Mouse (Mus musculus): ENCODE data around the gene Tnnc1. TPM values are rescaled to one million over a fixed set of nuclear protein-coding genes. Genes with fewer than 3 reads are reported as not detected.

Gene Tnnc1
- polyA plus RNA-seq, 1 experiment from 2014 or later: 1.6 TPM

DNA sequence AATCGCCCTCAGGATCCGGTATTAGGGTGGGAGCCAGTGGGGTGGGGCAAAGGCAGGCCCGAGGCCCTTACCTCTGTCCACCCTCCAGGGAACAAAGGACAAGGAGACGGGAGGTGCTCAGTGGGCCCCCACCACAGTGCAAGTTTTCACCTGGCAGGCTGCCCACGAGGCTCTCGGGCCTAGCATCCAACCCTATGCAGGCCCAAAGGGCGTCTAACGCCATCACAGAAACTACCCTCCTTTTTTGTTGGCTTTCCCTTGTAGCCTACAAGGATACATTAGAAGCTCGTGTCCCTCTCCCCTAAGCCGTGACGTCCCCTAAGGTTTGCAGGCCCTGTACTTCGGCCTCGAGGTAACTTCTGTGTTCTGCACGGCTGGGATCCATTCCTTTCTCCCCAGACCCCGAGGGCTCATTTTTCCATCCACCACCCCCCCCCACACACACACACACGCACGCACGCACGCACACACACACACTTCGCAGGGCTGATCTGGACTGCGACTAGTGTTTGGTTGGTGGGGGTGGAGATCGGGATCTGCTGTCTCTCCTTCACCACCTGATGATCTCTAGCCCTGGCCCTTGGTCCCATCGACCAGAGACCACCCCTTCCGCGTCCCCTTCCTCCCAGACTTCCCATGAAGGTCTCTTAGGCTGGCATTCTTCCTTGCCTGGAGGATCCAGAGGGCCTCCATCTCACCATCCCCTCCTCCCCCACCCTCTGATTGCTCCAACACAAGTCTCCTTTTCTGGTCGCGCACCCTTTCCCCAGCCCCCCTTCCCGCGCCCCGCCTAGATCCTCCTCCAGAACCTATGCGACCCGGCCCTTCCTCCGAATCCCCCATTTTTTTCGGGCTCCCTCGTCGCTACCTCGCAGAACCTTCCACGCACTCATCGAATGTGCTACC, 2.3 kb upstream of the Tnnc1 start:
- Histone ChIP-seq H3K9me3 (ENCODE audit: control insufficient read depth) (no peaks in the 10 kb centered on the region), H3K27ac (ENCODE audit: low read depth, low read length) (peak overlapping the region; percentile 88), H3K4me3 (ENCODE audit: low read depth, low read length) (peak overlapping the region; percentile 83), H3K9ac (ENCODE audit: low read depth, low read length) (peak overlapping the region; percentile 94), H3K27me3 (replicated peaks; ENCODE audit: control insufficient read depth, insufficient read depth, low read length) (no peaks in the 10 kb centered on the region), H3K4me1 (replicated peaks; ENCODE audit: control insufficient read depth, insufficient read depth, low read length) (no peaks in the 10 kb centered on the region; the same call in 1 of the 2 replicates), H3K36me3 (ENCODE audit: control insufficient read depth, insufficient read depth) (peaks cover 33% of the 10 kb centered on the region), H3K4me2 (replicated peaks; ENCODE audit: low read depth) (peak overlapping the region; percentile 88)
- under 1% methylated on average over 39 of the region's 39 CpGs for WGBS
- TF ChIP-seq CTCF (IDR thresholded peaks at IDR 0.05; ENCODE audit: low read depth): no peak
- peak; percentile 51 for ATAC-seq

DNA sequence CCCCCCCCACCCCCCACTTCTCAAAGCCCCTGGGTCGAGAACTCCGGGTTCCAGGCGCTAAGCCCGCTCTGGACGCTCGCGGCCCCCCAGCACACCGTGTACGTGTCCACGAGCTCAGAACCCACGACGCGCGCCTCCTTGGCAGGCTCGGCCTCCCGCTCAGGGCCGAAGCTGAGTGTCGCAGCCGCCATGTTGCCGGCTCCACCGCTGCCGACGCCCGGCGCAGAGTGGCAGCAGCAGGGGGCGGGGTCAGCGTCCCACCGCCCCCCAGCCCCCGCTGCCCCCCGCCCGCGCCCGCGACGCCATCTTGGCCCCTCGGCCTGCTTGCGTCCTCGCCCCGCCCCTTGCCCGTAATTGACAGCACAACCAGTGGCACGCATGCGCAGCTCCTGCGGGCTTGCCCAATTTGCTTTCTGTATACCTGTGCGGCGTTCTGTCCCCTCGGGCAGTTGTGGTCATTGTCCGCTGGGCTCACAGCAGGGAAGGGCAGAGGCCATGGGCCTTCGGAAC, 1.6 kb upstream of the Tnnc1 start:
- under 1% methylated on average over 46 of the region's 48 CpGs for WGBS
- Histone ChIP-seq H3K27ac (ENCODE audit: low read depth, low read length) (peak overlapping the region; percentile 88), H3K4me1 (replicated peaks; ENCODE audit: control insufficient read depth, insufficient read depth, low read length) (no peaks in the 10 kb centered on the region; the same call in 1 of the 2 replicates), H3K4me3 (ENCODE audit: low read depth, low read length) (peak overlapping the region; percentile 83), H3K36me3 (ENCODE audit: control insufficient read depth, insufficient read depth) (peaks cover 27% of the 10 kb centered on the region), H3K9me3 (ENCODE audit: control insufficient read depth) (no peaks in the 10 kb centered on the region), H3K9ac (ENCODE audit: low read depth, low read length) (peak overlapping the region; percentile 94), H3K27me3 (replicated peaks; ENCODE audit: control insufficient read depth, insufficient read depth, low read length) (no peaks in the 10 kb centered on the region), H3K4me2 (replicated peaks; ENCODE audit: low read depth) (peak overlapping the region; percentile 88)
- no peak for TF ChIP-seq CTCF (IDR thresholded peaks at IDR 0.05; ENCODE audit: low read depth)
- peak; percentile 66 for ATAC-seq

DNA sequence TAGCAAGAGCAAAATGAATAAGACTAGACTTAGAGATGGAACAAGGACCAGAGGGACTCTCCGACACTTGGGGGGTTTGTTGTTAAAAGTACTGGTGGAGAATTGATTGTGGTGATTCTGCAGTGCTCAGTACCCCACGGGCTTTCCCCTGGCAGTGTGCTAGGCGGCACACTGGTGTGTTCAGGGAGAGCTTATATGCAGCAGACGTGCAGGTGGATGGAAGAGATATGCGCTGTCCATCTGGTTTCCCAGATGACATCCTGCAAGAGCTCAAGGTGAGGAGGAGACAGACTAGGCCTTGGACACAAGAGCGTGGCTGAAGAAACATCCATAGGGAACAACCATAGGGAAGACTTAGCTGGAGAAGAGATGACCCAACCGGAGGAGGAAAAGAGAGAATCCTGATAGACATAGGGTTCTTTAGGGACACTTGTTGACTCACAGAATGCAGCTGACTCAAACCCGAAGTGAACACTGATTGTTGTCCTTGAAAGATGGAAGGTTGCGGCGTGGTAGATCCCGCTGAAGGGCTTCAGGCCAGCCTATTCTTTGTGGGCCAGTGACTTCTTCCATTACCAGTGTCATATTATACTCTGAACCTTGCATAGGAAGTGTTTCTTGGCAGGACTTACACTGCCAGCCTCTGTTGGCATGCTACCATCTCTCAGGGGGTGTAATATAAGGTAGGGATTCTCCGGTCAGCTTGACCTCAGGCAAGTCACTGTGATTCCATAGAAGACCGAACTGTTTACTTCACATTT, 862 bp upstream of the Tnnc1 start:
- Histone ChIP-seq H3K4me1 (replicated peaks; ENCODE audit: control insufficient read depth, insufficient read depth, low read length) (no peaks in the 10 kb centered on the region; the same call in 1 of the 2 replicates), H3K36me3 (ENCODE audit: control insufficient read depth, insufficient read depth) (peaks cover 20% of the 10 kb centered on the region), H3K9ac (ENCODE audit: low read depth, low read length) (peak overlapping the region; percentile 94), H3K4me2 (replicated peaks; ENCODE audit: low read depth) (peak overlapping the region; percentile 88), H3K27ac (ENCODE audit: low read depth, low read length) (peak overlapping the region; percentile 88; the same call in 1 of the 2 replicates), H3K4me3 (ENCODE audit: low read depth, low read length) (peak overlapping the region; percentile 83), H3K9me3 (ENCODE audit: control insufficient read depth) (no peaks in the 10 kb centered on the region), H3K27me3 (replicated peaks; ENCODE audit: control insufficient read depth, insufficient read depth, low read length) (no peaks in the 10 kb centered on the region)
- no peak; the same call in 1 of the 2 replicates for ATAC-seq
- TF ChIP-seq CTCF (IDR thresholded peaks at IDR 0.05; ENCODE audit: low read depth): no peak
- WGBS: 79% methylated on average over 13 of the region's 13 CpGs

DNA sequence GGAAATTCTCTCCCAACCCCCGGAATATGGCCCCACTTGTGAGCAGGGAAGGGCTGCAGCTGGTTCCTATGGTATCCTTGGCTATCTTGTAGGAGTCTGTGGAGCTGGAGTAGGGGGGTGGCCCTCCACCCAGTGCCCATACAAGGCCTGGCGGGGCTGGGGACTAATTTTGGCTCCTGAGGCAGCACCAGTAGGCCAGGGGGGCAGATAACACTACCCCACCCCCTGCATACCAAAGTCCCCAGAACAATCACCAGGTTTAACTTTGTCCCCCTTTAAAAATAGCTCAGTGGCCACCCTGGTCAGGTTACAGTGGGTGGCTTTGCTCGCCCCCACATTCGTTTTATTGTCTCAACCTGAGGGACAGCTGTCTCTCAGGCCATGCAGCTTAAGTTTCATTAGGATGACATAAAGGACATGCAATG, 1.0 kb downstream of the Tnnc1 start:
- Histone ChIP-seq H3K4me2 (replicated peaks; ENCODE audit: low read depth) (no peak overlapping the region), H3K9me3 (ENCODE audit: control insufficient read depth) (no peaks in the 10 kb centered on the region), H3K4me1 (replicated peaks; ENCODE audit: control insufficient read depth, insufficient read depth, low read length) (no peaks in the 10 kb centered on the region), H3K9ac (ENCODE audit: low read depth, low read length) (no peak overlapping the region), H3K27me3 (replicated peaks; ENCODE audit: control insufficient read depth, insufficient read depth, low read length) (no peaks in the 10 kb centered on the region), H3K36me3 (ENCODE audit: control insufficient read depth, insufficient read depth) (peaks cover 1% of the 10 kb centered on the region; the same call in 1 of the 2 replicates), H3K4me3 (ENCODE audit: low read depth, low read length) (no peak overlapping the region), H3K27ac (ENCODE audit: low read depth, low read length) (no peak overlapping the region)
- TF ChIP-seq CTCF (IDR thresholded peaks at IDR 0.05; ENCODE audit: low read depth): no peak
- ATAC-seq: no peak
- 72% methylated on average over 4 of the region's 4 CpGs for WGBS

DNA sequence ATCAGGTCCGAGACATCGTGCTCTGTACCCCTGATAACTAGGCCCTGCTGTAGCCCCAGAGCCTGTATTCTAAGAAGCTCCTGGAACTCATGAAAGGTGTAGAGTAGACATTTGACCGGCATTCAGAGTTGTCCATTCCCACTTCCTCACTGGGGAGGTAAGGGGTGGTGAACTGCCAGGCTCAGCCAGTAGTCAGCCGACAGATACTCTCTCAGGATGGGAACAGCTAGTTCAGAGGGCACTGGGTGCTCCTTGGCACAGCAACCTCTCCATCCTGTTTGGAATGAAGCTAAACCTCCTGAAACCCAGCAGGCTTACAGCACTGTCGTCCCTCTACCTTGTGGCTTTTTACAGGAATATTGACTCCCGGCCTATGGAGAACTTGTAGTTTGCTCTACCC, 3.7 kb downstream of the Tnnc1 start:
- no peak overlapping the region for H3K9ac ChIP-seq (ENCODE audit: low read depth, low read length)
- no peaks in the 10 kb centered on the region for H3K36me3 ChIP-seq (ENCODE audit: control insufficient read depth, insufficient read depth)
- no peak overlapping the region for H3K4me2 ChIP-seq (replicated peaks; ENCODE audit: low read depth)
- no peaks in the 10 kb centered on the region for H3K9me3 ChIP-seq (ENCODE audit: control insufficient read depth)
- no peak overlapping the region for H3K4me3 ChIP-seq (ENCODE audit: low read depth, low read length)
- no peaks in the 10 kb centered on the region for H3K4me1 ChIP-seq (replicated peaks; ENCODE audit: control insufficient read depth, insufficient read depth, low read length)
- H3K27me3 ChIP-seq (replicated peaks; ENCODE audit: control insufficient read depth, insufficient read depth, low read length): no peaks in the 10 kb centered on the region
- no peak overlapping the region for H3K27ac ChIP-seq (ENCODE audit: low read depth, low read length)
- ATAC-seq: no peak
- TF ChIP-seq CTCF (IDR thresholded peaks at IDR 0.05; ENCODE audit: low read depth): no peak
- 86% methylated on average over 6 of the region's 6 CpGs for WGBS

DNA sequence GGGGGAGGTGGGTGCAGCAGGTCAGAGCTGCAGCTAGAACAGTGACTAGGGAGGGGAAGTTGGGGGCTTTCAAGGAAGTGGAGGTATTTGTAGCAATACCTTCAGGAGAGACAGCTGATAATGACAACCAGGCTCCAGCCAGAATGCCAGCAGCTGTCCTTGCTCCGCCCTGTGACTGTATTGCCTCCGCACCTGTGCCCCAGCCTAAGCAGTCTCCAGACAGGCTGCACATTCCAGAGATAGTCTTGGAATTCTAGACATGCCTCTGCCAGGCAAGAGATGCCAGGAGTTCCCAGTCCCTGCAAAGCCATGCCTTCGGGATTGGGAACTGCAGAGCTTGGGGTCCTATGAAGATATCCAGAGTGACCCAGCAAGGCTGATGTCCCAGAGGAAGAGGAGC, 4.4 kb downstream of the Tnnc1 start:
- Histone ChIP-seq H3K9ac (ENCODE audit: low read depth, low read length) (no peak overlapping the region), H3K4me1 (replicated peaks; ENCODE audit: control insufficient read depth, insufficient read depth, low read length) (no peaks in the 10 kb centered on the region), H3K9me3 (ENCODE audit: control insufficient read depth) (no peaks in the 10 kb centered on the region), H3K27me3 (replicated peaks; ENCODE audit: control insufficient read depth, insufficient read depth, low read length) (no peaks in the 10 kb centered on the region), H3K27ac (ENCODE audit: low read depth, low read length) (no peak overlapping the region), H3K36me3 (ENCODE audit: control insufficient read depth, insufficient read depth) (no peaks in the 10 kb centered on the region), H3K4me3 (ENCODE audit: low read depth, low read length) (no peak overlapping the region), H3K4me2 (replicated peaks; ENCODE audit: low read depth) (no peak overlapping the region)
- ATAC-seq: no peak
- whole genome bisulfite sequencing: 42% methylated on average over 3 of the region's 3 CpGs
- TF ChIP-seq CTCF (IDR thresholded peaks at IDR 0.05; ENCODE audit: low read depth): no peak
